Mouse (Mus musculus): ENCODE results near the gene Cdkal1. TPM values are rescaled to one million over a fixed set of nuclear protein-coding genes. Genes with fewer than 3 reads are reported as not detected.

Cdkal1 gene
- total RNA-seq, 2 experiments from 2014 or later = 17.8 to 18.5 TPM

DNA sequence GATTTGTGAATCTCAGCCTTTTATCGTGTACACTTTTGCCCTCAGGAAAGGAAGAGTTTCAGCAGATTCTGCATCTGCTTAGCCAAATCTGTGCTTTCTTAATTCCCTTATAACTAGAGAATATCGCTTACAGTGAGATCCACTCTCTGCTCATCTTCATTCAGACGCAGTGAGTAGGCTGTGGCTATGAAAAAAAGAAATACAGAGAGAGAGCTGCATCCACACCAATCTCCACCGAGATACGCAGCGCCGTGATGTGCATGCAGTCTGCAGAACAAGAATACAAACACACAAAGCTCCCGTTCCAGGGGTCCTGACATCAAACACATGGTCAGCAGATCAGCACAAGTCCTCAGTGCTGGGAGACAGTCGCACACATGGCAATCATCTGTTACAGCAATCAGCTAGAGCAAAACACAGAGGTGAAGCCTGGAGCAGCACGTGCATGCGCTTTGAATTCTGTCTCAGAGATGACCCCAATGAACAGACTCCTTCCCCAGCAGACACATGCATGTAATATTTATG, 199.6 kb downstream of the Cdkal1 start:
- no peak for DNase-seq (ENCODE audit: extremely low spot score in 1 of 2, low spot score in 2 of 2)
- intact Hi-C loops (cut with DNase I) = no loop called here

GRCm38 (mm10) chr13:29653407-29653806, 202.1 kb downstream of the Cdkal1 start:
- intact Hi-C loops (cut with DNase I) = no loop called here
- DNase-seq (ENCODE audit: extremely low spot score in 1 of 2, low spot score in 2 of 2) = no peak

- intact Hi-C loops (cut with DNase I) = no loop called here
- DNase-seq (ENCODE audit: extremely low spot score in 1 of 2, low spot score in 2 of 2) = no peak
Measured at GRCm38 (mm10) chr13:29652791-29653190, 202.7 kb downstream of the Cdkal1 start.

GRCm38 (mm10) chr13:29650576-29651236, 204.8 kb downstream of the Cdkal1 start:
- intact Hi-C loops (cut with DNase I) = no loop called here
- no peak for DNase-seq (ENCODE audit: extremely low spot score in 1 of 2, low spot score in 2 of 2)

DNA sequence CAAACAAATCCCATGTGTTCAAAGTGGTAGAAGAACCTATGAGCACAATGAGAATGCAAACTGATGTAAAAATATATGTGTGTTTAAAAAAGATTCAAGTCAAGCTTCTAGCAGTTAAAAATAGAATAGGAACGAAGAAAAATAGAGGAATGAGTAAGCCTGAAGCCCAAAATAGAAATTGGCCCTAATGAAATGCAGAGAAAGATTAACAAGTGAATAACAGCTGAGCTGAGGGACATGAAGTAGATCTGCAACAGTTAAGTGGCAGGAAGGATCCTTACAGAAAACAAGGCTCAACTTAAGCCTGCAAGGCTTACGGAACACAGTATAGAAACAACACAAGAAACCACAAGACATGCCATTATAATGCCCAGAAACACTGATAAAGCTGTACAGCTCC, 205.9 kb downstream of the Cdkal1 start:
- no peak for DNase-seq (ENCODE audit: extremely low spot score in 1 of 2, low spot score in 2 of 2)
- intact Hi-C loops (cut with DNase I) = no loop called here

GRCm38 (mm10) chr13:29642226-29642625, 213.2 kb downstream of the Cdkal1 start:
- intact Hi-C loops (cut with DNase I) = no loop called here
- DNase-seq (ENCODE audit: extremely low spot score in 1 of 2, low spot score in 2 of 2) = no peak

DNA sequence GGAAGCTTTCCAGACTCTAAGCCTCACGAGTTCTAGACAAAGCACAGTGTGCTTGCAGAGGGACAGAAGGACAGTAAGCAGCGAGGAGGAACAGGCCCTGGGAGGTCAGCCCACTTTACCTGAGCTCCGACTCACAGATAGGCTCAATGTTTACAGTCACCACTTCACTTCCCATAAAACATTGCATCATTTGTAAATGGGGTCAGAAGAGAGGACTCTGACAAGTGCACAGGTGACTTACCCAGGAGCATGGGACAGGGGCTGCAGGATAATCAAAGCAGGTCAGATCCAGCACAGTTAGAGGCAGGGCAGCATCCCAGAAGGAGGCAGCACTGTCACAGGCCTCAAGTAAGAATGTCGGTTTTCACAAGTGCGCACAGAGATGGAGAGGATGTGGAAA, 214.3 kb downstream of the Cdkal1 start:
- DNase-seq (ENCODE audit: extremely low spot score in 1 of 2, low spot score in 2 of 2) = no peak
- intact Hi-C loops (cut with DNase I) = no loop called here

DNA sequence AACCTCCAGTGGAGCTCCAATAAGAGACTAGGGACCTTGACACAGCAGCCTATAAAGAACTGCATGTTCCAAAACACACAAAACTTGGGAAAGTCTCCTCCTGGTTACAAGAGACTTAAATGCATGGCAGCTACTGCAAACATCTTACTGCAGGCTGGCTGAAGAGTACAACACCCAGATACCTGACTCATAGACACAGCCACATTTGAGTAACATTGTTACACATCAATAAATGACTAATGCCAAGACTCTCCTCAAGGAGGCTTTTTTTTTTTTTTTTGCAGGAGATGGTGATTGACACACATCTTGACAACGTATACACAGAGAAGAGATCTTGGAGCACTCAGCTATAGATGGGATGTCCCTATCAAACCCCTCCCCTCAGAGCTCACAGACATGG, 215.3 kb downstream of the Cdkal1 start:
- intact Hi-C loops (cut with DNase I) = no loop called here
- DNase-seq (ENCODE audit: extremely low spot score in 1 of 2, low spot score in 2 of 2) = no peak

GRCm38 (mm10) chr13:29638303-29638702, 217.2 kb downstream of the Cdkal1 start:
- DNase-seq (ENCODE audit: extremely low spot score in 1 of 2, low spot score in 2 of 2) = no peak
- intact Hi-C loops (cut with DNase I) = no loop called here

- DNase-seq (ENCODE audit: extremely low spot score in 1 of 2, low spot score in 2 of 2) = no peak
- intact Hi-C loops (cut with DNase I) = no loop called here
Measured at GRCm38 (mm10) chr13:29637788-29638187, 217.7 kb downstream of the Cdkal1 start.

- no peak for DNase-seq (ENCODE audit: extremely low spot score in 1 of 2, low spot score in 2 of 2)
- intact Hi-C loops (cut with DNase I) = no loop called here
Measured at GRCm38 (mm10) chr13:29635581-29635980, 219.9 kb downstream of the Cdkal1 start.

- intact Hi-C loops (cut with DNase I) = loop anchor here (5.0 kb wide), 1 partner anchor 149 kb away; no protein-coding TSS in a partner anchor
- no peak for DNase-seq (ENCODE audit: extremely low spot score in 1 of 2, low spot score in 2 of 2)
Measured at GRCm38 (mm10) chr13:29631342-29631741, 224.1 kb downstream of the Cdkal1 start.

- peak in 1 of 2 experiments; percentile 36 for DNase-seq (ENCODE audit: extremely low spot score in 1 of 2, low spot score in 2 of 2)
- intact Hi-C loops (cut with DNase I) = loop anchor here (10.0 kb wide), 1 partner anchor 196 kb away; no protein-coding TSS in a partner anchor
Measured at GRCm38 (mm10) chr13:29628607-29629006, 226.9 kb downstream of the Cdkal1 start.

DNA sequence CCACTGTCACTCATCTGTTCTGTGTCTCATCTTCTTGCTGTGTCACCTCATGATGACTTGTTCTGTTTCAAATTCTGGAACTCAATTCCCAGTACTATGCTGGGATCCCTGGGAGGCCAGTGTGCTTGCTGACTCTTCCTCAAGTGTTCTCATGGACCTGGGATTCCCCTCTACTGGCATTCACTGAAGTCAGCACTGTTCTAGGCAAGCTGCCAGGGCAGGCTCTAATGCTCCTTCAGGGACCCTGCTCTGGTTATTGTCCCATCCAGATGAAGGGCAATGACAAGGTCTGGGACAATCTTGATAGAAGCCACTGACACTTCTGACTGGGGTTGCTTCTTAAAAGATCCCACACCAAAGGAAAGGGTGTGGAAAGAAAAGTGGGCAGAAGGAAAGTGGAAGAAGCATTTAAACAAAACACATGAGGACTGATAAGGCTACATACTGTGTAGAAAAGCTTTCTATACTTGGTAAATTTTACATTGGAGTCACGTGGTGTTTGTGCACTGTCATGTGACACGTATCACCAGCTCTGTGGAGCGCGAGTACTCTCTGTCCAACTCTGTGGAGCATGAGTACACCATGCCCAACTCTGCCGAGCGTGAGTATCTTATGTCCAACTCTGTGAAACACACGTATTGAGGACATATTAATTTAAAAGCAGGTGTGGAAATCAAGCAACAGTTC, 227.9 kb downstream of the Cdkal1 start:
- intact Hi-C loops (cut with DNase I) = loop anchor here (10.0 kb wide), 1 partner anchor 197 kb away; no protein-coding TSS in a partner anchor
- DNase-seq (ENCODE audit: extremely low spot score in 1 of 2, low spot score in 2 of 2) = peak in 1 of 2 experiments; percentile 51

DNA sequence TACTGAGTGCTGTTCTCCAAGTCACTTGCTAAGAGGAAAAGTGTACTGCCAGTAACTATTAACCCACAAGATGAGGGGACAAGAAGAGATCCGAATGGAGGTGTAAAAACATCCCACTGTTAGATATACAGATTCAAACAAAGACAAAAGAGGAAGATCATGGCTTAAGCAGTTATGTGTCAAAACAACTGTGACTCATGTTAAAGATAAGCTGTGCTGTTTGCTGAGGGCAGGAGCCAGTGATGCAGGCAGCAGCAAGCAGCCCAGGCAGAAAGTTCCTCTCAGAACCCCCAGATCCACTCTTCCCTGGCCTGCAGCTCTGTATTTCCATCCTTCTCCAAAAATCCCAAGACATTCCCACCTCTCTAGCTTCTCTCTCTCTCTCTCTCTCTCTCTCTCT, 230.5 kb downstream of the Cdkal1 start:
- intact Hi-C loops (cut with DNase I) = loop anchor here (10.0 kb wide), 1 partner anchor 200 kb away; no protein-coding TSS in a partner anchor
- no peak for DNase-seq (ENCODE audit: extremely low spot score in 1 of 2, low spot score in 2 of 2)

GRCm38 (mm10) chr13:29623636-29624239, 231.7 kb downstream of the Cdkal1 start:
- no peak for DNase-seq (ENCODE audit: extremely low spot score in 1 of 2, low spot score in 2 of 2)
- intact Hi-C loops (cut with DNase I) = loop anchor here (10.0 kb wide), 1 partner anchor 201 kb away; no protein-coding TSS in a partner anchor

DNA sequence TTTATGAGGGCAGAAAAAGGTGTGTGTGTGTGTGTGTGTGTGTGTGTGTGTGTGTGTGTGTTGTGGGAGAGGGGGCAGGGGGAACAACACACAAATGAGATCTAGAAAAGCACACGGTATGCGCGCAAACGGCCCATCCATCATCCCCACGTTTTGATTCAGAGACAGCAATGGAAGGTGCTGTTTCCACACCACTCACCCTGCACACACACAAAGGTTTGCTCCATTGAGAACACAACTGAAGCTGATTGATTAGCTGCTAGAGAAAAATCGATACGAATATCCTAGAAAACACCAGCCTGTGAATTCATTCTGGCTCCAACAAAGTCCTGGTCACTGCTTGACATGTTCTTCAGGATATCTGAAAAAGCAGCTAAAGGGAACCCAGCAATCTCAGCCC, 233.6 kb downstream of the Cdkal1 start:
- no peak for DNase-seq (ENCODE audit: extremely low spot score in 1 of 2, low spot score in 2 of 2)
- intact Hi-C loops (cut with DNase I) = loop anchor here (10.0 kb wide), 1 partner anchor 203 kb away; no protein-coding TSS in a partner anchor

- intact Hi-C loops (cut with DNase I) = loop anchor here (10.0 kb wide), 1 partner anchor 203 kb away; no protein-coding TSS in a partner anchor
- no peak for DNase-seq (ENCODE audit: extremely low spot score in 1 of 2, low spot score in 2 of 2)
Measured at GRCm38 (mm10) chr13:29621363-29621762, 234.1 kb downstream of the Cdkal1 start.

DNA sequence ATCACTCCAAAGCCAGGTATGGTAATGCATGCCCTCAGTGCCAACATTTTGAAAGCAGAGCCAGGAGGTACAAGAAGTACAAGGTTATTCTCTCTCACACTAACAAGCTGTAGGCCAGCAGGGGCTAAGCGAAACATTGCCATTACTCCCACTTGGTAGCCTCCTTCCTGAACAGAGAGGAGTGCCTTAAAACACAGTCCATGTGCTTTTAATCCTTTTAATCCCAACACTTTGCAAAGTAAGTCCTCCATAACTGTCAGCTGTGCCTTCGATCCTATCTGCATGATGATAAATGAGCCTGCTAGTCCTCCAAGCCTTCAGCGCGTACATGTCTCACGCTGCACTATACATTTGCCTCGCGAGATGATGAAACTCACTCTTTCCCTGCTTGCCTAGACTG, 234.6 kb downstream of the Cdkal1 start:
- intact Hi-C loops (cut with DNase I) = loop anchor here (10.0 kb wide), 1 partner anchor 204 kb away; no protein-coding TSS in a partner anchor
- DNase-seq (ENCODE audit: extremely low spot score in 1 of 2, low spot score in 2 of 2) = no peak

Measured in left cerebral cortex, postnatal 10 days (tissue).